Mouse (Mus musculus): ENCODE measurements around the gene Cldn10.
"Not testable (repeated sequence)": the region's sequence is repeated elsewhere in the genome, so short reads cannot be mapped to it uniquely, and the experiment has no call there.

Gene Cldn10

DNA sequence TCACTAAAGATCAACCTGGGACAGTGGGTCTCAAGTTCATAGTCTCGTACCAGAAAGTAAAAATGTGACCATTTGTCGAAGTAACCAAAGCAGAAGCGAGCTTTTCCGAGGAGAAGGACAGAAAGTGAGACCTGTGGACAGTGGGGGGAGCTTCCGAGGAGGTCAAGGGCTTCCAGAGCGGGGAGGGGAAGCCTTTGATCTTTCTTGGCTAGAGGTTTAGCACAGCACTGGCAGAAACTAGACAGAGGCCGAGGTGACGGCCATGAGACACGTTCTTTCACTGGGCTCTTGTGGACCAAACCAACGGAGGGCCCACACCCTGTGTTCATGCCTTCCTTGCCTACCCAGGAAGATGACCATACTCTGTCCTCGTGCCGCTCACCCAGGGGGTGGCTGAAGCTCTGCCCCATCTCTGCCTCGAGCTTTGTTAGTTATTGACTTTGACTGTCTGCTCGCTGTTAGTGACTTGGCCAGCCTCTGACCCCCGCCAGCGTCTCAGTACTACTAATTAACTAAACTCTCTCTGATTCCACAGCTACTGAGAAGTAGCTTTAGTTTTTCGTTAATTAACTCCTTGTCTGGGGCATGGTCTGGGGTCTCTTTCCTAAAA lies 4.3 kb upstream of the Cldn10 start:
- no peak for DNase-seq

DNA sequence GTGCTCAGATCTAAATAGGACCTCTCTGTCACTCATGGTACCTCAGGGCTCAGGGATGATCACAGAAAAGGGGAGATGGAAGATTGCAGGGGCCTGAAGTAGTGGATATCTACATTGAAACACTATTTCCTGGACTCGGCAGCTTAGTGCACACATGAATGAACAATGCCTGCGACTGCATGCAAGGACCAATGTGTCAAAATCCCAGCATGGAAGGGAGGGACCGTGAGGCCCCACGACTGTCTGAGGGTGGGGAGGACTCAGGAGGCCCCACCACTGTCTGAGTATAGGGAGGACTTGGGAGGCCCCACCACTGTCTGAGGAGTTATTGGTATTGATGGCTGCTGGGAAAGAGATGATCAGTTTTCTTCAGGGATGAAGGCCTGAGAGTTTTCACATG lies 2.5 kb downstream of the Cldn10 start:
- no peak for DNase-seq

DNA sequence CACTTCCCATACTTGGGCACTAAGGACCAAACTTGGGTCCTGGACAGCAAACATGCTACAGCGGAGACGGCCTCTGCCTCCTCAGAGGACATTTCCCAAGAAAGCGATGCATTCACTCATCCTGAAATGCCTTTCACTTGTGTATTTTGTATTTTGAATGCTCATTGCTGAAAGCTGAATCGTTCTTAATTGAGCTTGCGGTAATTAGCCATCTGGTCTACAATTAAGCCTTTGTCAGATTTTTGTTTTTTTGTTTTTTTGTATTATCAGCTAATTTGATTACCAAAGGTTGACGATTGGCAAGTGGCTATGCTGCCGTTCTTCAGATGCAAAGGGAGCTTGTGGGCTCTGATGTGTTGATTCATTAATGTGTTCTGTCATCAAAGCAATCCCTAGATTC lies 5.2 kb downstream of the Cldn10 start:
- DNase-seq = no peak

DNA sequence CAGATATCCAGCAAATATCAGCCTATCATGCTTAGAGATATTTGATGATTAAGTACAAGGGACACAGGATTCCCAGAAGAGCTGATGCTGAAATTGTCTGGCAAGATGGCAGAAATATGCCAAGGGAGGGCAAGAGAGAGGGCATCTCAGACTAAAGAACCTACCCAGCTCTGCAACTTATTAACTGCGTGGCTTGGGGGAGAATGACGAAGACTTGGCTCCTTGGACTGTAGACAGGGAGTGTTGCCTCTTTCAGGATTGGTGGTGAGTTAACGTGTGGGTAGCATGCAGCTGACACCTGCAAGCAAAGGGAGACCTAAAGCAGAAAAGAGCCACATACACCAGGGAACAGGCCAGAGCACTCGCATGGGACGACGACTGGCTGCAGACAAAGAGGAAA lies 5.7 kb downstream of the Cldn10 start:
- no peak for DNase-seq

DNA sequence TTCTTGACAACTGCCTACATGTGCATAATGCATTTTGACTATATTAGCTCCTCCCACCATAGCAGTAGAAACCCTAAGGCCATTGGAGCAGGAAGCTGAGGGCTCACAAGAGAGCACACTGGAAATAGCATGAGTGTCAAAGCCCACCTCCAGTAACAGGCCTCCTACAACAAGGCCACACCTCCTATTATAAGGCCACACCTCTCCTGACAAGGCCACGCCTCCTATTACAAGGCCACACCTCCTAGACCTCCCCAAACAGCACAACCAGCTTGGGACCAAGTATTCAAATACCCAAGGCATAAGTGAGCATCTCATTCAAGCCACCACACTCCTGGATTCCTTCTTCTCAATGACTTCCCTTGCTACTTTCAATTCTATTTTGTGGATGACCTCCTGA lies 6.5 kb downstream of the Cldn10 start:
- DNase-seq = no peak

DNA sequence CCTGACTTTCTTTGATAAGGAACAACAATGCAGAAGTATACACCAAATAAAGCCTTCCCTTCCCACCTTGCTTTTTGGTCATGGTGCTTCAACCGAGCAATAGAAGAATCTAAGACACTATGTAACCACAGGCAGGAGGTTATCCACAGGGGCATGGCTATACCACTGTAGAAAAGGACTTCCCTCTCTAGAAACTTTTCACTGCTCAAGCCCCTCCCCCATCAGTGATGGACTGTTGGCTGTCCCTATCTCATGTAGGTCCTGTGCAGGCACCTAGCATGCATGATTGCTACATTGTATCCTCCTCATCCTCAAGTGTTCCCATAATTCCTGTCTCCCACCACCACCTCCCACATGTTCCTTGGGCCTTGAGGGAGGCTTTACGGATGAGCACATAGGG lies 7.2 kb downstream of the Cldn10 start:
- DNase-seq = no peak

DNA sequence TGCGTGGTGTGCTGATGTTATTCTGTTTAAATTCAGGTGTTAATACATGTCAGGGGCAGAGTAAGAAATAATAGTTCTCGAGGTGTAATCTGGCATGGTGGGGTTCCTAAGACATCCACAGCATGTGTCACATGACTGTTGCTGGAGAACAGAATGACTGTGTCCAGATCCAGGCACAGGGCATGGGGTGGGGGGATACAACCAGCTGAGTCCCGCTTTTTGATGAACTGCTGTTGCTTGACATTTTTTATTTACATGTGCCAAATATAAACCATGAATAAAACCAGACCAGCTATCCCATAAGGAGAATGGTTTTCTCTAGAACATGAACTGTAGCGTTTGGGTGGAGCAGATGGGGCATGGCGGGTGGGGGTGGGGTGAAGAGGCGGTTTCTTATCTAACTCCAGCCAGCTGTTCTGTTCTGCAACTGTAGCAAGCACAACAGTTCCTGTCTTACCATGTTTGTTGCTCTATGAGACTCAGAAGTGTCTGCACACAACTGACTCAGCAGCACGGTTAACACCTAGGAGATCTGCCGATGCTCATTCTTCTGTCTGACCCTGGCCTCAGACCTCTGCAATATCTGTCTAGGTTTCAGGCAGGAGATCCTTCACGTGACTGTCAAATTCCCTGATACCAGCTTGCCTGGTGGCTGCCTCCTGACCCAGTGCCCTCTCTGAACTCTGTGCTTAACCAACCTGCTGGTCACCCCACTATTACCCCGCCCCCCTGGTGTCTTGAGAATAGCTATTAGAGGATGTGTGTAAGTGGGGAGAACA lies 8.4 kb downstream of the Cldn10 start:
- no peak for DNase-seq

DNA sequence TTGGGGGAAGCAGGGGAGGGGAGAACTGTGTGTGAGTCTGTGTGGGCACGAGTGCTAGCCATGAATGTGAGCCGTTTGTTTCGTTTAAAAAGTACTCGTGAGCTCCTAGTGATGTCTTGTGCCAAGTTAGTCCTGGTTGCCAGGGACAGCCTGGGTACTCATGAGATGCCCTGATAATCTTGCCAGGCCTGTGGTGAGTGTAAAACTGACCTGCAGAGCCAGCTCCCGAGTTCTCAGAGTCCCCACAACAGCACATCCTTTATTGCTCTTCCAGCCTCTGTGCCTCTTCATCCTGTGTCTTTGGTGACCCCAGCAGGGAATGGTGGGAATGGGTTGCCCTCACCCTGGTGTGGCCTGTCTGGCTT lies 9.0 kb downstream of the Cldn10 start:
- DNase-seq = no peak

DNA sequence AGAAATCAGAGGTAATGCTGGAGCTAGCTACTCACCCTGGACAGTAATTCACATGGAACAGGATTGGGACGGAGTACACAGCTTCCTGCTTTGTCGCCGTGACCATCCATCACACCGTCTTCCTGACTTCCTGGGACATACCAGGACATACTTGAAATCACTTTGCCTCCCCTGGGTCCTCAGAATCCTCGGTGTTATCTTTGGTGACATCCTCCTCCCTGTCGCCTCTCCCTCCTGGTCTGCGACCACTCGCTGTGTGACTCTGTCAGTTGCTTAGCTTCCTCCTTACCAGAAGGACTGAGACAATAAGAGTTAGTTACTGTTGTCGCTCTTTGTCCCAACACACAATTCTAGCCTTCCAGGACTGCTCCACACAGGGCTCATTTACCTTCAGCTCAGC lies 9.6 kb downstream of the Cldn10 start:
- DNase-seq = no peak

DNA sequence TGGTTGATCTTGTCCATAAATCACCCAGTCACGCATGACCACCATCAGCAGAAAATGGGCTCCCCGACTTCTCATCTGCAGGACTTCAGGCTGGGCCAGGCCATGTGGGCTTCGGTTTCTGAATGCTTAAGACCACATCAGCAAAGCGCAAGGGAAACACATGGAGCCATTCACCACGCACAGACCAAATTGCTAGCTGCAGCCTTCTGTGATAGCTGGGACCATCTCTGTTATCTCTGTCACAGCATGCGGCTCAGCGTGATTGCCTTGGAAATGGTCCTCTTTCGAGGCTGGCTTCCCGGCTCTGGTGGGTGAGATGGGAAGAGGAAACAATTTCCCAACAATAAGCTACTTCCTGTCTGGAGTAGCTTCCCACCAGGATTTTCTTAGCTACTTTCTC lies 12.2 kb downstream of the Cldn10 start:
- peak; percentile 16 for DNase-seq

DNA sequence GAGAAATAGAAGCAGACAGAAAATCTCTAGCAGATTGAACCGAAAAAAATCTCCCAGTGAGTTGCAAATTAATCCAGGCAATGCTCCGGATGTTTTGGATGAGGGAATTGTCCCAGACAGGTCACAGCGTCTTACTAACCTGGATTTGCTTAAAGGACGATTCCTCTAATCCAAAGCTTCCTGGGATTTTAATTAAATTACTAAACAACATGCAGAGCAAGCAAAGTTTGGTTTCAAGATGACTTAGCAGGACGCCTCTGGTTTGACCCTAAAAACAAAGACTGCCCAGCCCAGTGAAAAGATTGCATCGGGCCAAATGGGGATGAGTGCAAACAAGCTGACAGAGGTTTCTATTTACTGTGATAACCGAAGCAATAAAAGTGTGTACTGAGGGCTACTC lies 16.2 kb downstream of the Cldn10 start:
- no peak for DNase-seq

DNA sequence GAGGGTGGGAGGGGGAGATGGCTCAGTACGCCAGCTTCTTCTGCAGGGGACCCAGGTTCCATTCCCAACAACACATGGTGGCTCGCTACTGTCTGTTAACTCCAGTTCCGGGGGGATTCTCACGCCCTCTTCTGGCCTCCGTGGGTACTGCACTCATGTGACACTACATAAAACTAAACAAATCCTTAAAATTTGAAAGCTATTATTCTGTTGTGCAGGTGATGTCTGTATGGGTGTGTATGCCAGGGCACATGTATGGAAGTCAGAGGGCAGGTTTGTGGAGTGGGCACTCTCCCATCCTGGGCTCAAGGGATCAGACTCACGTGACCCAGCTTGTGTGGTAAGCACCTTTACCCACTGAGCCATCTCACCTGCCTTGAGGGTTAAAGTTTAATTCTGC lies 16.6 kb downstream of the Cldn10 start:
- no peak for DNase-seq

DNA sequence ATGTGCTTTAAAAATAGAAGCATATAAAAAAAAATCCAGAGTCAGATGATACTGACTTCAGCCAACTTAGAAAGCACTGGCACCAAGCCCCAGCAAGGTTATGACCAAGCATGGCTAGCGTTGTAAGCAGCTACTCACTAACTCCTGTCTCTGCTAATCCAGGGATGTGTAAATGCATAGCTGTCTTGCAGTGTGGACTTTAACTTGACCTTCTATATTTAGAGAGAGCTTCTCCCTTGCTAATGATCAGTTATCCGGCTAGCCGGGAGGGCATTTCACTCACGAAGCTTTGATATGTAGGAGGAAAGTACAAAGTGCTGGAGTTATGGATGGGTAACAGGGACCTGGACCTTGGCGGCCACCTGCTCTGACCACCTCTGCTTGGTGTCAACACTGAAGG lies 19.9 kb downstream of the Cldn10 start:
- DNase-seq = no peak

DNA sequence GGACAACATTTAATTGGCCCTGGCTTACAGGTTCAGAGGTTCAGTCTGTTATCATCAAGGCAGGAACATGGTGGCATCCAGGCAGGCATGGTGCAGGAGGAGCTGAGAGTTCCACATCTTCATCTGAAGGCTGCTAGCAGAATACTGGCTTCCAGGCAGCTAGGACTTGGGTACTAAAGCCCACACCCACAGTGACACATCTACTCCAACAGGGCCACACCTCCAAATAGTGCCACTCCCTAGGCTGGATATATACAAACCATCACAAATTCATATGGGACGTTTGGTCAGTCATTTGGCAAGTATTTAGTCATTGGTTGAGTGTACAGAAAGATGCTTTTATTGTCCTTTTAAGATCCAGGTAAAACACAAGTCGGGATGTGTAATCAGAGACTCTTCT lies 20.5 kb downstream of the Cldn10 start:
- DNase-seq = not testable (repeated sequence)

DNA sequence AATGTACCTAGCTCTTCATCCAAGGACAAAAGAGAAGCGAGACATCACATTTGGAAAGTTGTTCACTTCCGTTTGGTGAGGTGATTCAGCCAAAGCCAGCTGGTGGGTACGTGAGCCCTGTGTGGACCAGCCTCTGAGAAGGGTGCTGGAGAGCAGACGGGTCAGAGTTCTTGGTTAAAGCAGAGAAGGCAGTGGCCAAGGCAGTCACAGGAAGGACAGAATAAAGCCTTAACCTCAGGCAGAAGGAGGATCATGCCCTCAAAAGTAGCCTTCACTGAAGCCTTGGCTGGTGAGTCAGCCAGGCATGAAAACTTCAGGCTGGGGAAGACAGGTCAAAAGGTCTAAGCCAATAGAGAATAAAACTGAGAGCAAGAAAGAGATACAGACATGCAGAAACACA lies 22.0 kb downstream of the Cldn10 start:
- no peak for DNase-seq

DNA sequence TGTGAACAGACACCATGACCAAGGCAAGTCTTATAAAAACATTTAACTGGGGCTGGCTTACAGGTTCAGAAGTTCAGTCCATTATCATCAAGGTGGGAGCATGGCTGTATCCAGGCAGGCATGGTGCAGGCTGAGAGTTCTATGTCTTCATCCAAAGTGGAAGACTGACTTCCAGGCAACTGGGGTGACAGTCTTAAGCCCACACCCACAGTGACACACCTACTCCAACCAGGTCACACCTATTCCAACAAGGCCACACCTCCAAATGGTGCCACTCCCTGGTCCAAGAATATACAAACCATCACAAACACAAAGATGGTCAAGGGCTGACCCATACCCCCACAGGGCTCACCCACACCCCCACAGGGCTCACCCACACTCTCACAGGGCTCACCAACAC lies 23.5 kb downstream of the Cldn10 start:
- DNase-seq = not testable (repeated sequence)

DNA sequence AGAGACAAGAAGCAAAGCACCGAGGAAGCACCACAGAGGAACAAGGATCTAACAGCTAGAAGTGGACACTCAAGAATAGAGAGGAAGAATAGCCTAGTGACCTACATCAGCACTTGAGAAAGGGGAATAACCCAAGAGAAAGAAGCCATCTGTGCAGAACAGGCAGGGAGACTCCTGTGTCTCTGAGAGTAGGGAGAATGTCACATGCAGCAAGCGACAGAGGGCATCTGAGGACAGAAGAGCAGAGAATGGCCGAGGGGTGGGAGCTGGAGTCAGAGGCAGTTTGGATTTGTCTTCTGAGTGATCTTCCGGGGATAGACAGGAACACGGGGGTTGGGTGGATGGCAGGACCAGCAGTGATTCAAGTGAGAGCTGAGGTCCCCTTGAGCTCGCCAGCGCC lies 25.4 kb downstream of the Cldn10 start:
- no peak for DNase-seq

DNA sequence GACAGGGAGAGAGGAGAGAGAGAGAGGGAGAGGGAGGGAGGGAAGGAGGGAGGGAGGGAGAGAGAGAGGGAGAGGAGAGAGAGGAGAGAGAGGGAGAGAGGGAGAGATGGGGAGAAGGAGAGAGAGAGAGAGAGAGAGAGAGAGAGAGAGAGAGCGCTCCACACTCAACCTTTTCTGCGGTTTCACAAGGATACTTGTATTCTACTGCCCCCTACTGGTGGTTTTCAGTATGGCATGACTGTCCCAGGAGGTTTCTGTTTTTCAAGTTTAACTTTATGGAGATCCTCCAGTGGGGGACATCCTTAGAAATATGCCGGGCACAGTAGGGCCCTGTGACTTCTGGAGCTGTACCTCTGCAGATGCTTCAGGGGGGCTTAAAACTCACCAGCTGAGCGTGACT lies 28.8 kb downstream of the Cldn10 start:
- no peak for DNase-seq

DNA sequence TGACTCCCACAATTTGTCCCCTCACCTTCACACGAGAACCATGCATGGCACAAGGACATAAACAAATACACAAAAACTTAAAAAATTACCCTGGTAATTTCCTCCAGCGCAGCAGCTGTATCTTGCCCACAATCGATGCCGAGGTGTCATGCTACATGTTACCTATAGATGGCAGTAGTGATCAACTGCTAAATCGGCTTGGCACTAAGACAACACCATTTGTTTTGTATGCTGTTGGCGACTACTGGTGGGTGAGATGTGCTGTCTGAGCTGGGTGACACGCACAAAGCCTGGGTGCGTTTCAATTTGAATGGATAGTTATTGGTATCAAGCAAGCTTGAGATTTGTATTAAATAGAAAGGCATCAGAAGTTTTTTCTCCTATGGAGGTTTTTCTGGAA lies 32.4 kb downstream of the Cldn10 start:
- DNase-seq = peak; percentile 60

DNA sequence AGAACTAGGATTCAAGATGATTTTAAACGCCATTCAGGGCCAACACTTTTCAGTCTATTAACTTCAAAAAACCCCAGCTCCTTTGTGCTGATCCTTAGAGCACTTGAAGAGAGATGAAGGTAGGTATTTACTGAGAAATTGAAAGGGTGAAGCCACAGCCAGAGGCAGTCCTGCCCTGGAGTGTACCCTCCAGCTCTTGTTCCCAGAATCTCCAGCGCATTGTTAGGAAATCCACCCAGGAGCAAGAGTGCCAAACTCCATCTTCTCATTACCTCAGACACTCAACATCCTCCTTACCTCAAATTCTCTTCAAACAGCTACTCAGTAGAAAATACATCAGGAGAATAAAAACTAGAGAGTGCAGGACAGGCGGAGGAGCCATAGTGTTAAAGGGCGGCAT lies 35.1 kb downstream of the Cldn10 start:
- no peak for DNase-seq

DNA sequence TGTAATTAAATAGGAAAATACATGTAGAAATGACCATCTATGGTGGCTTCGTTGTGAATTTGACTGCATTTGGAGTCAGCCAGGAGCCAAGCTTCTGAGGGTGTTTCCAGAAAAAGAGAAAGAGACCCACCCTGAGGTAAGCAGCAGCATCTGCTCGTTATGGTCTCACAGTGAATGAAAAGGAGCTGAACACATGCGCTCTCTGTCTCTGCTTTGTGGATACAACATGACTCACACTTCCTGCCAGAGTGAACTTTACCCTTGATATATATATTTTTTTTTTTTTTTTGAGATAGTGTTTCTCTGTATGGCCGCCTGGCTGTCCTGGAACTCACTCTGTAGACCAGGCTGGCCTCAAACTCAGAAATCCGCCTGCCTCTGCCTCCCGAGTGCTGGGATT lies 35.6 kb downstream of the Cldn10 start:
- no peak for DNase-seq

DNA sequence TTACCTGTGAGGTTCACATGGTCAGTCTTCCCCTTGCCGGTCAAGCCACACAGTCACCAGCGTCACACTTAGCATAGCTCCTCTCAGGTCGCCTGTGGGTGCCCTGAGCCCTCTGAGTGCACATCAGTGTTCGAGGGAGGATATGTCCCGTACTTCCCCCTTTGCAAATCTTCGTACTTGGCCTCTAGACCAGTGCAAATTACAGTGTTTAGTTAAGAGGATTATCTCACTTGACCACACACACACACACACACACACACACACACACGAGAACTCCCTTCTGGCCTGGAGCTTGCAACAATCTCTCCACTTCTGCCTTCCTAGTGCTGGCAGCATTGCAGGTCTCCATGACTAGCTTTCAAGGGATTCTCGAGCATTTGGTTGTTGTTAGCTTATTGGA lies 38.6 kb downstream of the Cldn10 start:
- DNase-seq = no peak

DNA sequence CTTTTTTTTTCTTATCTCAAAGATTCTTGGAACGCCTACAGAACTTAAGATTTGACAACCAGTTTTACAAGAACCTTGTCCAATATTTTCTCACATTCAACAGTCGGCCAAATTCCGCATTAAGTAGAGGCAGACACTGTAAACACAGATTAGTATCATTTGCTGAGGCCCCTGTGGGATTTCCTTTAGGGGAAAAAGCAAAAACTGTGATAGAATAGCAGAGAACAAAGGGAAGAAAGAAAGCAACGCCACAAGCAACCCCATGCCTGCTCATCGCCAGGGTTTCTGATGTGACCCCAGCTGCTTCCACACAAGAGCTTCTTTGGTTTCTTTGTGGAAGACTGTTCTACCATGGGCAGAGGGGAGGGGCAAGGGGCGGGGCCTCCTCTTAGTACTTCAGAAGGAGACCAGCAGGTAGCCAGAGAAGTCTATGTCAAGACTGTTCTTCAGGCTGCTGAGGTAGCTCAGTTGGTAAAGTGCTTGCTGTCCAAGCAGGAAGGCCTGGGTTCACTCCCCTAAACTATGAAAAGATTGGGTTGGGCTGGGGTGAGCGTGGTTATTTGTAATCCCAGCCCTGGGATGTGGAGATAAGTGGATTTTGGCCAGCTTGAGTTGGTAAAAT lies 39.7 kb downstream of the Cldn10 start:
- DNase-seq = no peak

DNA sequence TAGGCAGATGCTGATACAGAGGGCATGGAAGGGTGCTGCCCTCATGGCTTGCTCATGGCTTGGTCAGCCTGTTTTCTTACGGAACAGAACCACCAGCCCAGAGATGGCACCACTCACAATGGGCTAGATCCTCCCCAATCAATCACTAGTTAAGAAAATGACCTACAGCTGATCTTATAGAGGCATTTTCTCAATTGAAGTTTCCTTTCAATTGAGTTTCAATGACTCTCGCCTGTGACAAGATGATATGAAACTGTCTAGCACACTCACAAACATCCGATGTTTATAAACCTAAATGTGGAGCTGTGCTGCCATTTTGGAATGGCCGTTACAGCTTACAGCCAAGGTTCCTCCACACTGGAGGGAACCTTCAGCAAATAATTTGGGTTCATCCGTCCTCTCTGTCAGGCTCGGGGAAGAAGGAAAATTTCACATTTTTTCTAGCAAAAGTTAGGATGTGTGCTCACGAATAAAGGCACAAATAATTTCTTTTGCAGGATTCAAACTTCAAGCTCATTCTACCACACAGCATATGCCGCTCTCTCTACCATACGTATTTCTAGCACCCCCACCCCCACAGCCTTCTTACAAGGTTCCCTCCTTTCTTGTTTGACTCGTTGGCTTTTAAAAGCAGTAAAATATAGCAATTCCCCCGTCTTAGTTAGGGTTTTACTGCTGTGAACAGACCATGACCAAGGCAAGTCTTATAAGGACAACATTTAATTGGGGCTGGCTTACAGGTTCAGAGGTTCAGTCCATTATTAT lies 41.8 kb downstream of the Cldn10 start:
- DNase-seq = no peak

All from layer of hippocampus, adult 9-11 months (tissue).